Mouse (Mus musculus) embryonic facial prominence, embryonic 10.5 days (tissue): ENCODE results near the gene Fxyd7. TPM values are rescaled to one million over a fixed set of nuclear protein-coding genes. Genes with fewer than 3 reads are reported as not detected.

Experiments
- DNase-seq: peaks from one replicate; pipeline ENCODE4 v3.0.0-alpha.2; 2017; ENCODE audit warnings: low spot score
- H3K27ac ChIP-seq: fragments of 300-500 bp; sonication (generic); replicated peaks from 2 replicates; pipeline ENCODE4 v1.5.1; 2016; ENCODE audit warnings: mild to moderate bottlenecking
- H3K27me3 ChIP-seq: fragments of 300-500 bp; sonication (generic); replicated peaks from 2 replicates; pipeline ENCODE4 v1.6.1; 2016; ENCODE audit warnings: low read depth, mild to moderate bottlenecking; ENCODE audit not compliant: poor library complexity, severe bottlenecking
- H3K36me3 ChIP-seq: fragments of 300-500 bp; sonication (generic); replicated peaks from 2 replicates; pipeline ENCODE4 v1.6.1; 2016; ENCODE audit warnings: mild to moderate bottlenecking, moderate library complexity
- H3K4me1 ChIP-seq: fragments of 300-500 bp; sonication (generic); 2 replicates; pipeline ENCODE4 v1.6.1; 2016
- H3K4me3 ChIP-seq: fragments of 300-500 bp; sonication (generic); 2 replicates; pipeline ENCODE4 v1.5.1; 2016; ENCODE audit warnings: mild to moderate bottlenecking, moderate library complexity
- H3K9me3 ChIP-seq: fragments of 300-500 bp; sonication (generic); 2 replicates; pipeline ENCODE4 v1.6.1; 2016; ENCODE audit warnings: mild to moderate bottlenecking
- WGBS: fragments of 180-500 bp; shearing (Covaris S2); methylation state at CpG from one replicate; pipeline ENCODE4 v1.1.7; 2016; 5-methylcytosine and 5-hydroxymethylcytosine counted together
- microRNA-seq: library from miRNA; unstranded; fragments of <30 nt; microRNA quantifications from one replicate; pipeline ENCODE4, GENCODE M21; 2017
- polyA plus RNA-seq: library from polyadenylated mRNA; unstranded; fragments of >200 nt; fragmentation: Nextera tagmentation; extraction: Ambion mirVana; gene quantifications from 2 replicates; pipeline ENCODE4 v1.2.1, GENCODE M21; 2016

The Fxyd7 gene
- polyA plus RNA-seq, 1 experiment from 2014 or later = 3.1 TPM

DNA sequence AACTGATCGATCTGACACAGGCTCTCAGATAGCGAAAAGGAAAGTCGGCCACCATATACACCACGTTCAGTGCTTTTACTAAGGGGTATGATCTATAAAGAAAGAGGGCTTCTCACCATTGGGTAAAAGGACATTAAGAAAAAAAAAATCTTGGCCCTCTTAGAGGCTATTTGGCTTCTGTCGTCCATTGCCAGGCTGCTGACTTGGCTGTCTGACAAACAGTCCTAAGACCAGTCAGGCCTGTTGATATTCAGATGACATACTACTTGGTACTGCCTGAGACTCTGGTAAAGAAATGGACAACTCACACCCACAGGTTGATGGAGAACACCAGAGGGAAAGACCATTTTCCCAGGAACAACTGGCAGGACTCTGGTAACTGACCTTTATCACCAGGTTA is 38.3 kb downstream of the Fxyd7 start:
- Histone ChIP-seq H3K27me3 (no peaks in the 10 kb centered on the region), H3K36me3 (no peaks in the 10 kb centered on the region), H3K4me3 (no peak overlapping the region), H3K27ac (no peak overlapping the region), H3K9me3 (no peaks in the 10 kb centered on the region), H3K4me1 (0 out of 2 replicates have a peak, but pooled peaks cover 4% of the 10 kb centered on the region)
- no peak for DNase-seq
- WGBS = 90% methylated on average over 5 of the region's 5 CpGs

DNA sequence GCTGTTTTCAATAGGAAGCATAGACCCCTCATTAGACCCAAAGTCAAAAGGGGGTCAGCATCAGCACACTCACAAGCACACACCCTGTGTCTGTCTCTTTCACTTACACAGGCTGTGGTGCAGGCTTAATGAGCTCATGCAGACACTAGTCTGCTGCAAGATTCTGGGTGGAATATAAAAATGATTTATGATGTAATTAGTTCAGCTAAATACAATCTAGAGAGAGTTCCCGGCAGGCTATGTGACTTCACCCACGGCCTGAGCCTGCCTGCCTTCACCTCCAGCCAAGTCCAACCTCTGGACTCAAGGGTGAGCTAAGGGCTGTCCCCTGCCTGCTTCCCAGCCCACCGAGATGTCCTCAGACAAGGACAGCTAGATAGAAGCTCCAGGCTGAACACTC is 42.4 kb downstream of the Fxyd7 start:
- DNase-seq = no peak
- H3K27ac ChIP-seq = no peak overlapping the region
- H3K4me1 ChIP-seq = no peaks in the 10 kb centered on the region
- H3K9me3 ChIP-seq = no peaks in the 10 kb centered on the region
- H3K36me3 ChIP-seq = no peaks in the 10 kb centered on the region
- H3K27me3 ChIP-seq = no peaks in the 10 kb centered on the region
- H3K4me3 ChIP-seq = no peak overlapping the region
- 78% methylated on average over 3 of the region's 3 CpGs for WGBS

DNA sequence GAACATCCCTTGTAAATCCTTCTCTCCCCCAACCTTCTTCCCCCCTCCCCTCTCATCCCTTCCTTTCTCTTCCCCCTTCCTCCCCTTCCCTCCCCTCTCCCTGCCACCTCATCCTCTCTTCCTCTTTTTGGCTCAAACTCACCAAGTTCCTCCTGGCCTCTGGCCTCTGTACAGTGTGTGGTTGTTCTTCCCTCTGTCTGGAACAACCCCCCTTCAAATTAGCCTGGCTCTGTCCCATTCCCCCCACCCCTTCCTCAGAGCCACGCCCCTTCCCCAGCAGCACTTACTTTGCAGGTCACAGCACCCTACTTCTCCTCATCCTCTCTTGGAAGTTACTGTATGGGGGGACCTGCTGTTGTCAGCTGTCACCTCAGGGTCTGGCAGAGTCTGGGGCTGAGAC is 43.1 kb downstream of the Fxyd7 start:
- DNase-seq = no peak
- no peaks in the 10 kb centered on the region for H3K9me3 ChIP-seq
- no peaks in the 10 kb centered on the region for H3K27me3 ChIP-seq
- no peaks in the 10 kb centered on the region for H3K36me3 ChIP-seq
- WGBS = 61% methylated on average over 1 of the region's 1 CpGs
- H3K4me3 ChIP-seq = no peak overlapping the region
- no peaks in the 10 kb centered on the region for H3K4me1 ChIP-seq
- no peak overlapping the region for H3K27ac ChIP-seq

DNA sequence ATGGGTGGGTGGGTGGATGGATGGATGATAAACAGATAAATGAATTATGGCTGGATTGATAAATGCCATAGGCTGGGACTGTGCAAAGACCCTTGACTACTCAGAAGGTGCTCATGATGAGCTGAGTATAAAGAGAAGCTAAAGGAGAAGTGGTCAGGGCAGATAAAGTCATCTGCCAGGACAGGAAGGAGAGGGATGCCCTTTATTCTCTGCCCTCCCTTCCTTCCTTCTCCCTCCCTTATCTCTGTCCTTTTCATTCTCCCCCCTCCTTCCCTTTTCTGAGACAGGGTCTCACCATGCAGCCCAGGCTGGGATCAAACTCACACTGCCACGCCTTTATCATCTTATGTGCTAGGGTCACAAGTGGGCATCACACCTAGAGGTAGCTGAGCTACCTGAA is 43.5 kb downstream of the Fxyd7 start:
- no peak overlapping the region for H3K4me3 ChIP-seq
- WGBS = 88% methylated on average over 1 of the region's 1 CpGs
- no peaks in the 10 kb centered on the region for H3K4me1 ChIP-seq
- H3K27me3 ChIP-seq = no peaks in the 10 kb centered on the region
- no peak for DNase-seq
- H3K9me3 ChIP-seq = no peaks in the 10 kb centered on the region
- no peak overlapping the region for H3K27ac ChIP-seq
- no peaks in the 10 kb centered on the region for H3K36me3 ChIP-seq

DNA sequence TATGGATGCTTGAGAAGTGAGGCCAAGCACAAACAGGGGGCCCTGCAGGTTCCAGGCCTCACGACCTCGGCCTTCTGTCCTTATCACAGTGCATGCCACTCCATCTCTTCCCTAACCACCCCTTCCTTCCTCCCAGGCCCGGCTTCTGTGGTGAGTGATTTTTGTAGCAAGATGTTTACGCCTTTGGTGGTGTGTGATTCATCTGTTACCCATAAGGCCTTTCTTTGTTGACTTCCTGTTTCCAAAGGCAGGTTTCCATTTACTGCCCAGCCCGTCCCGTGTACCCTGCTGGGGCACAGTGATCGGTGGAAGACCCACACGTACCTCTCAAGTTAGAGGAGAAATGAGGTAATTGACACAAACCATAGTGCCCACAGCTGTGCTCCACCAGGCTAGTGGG is 48.6 kb downstream of the Fxyd7 start:
- Histone ChIP-seq H3K4me3 (no peak overlapping the region), H3K9me3 (no peaks in the 10 kb centered on the region), H3K27ac (no peak overlapping the region), H3K4me1 (peaks cover 3% of the 10 kb centered on the region), H3K36me3 (no peaks in the 10 kb centered on the region), H3K27me3 (no peaks in the 10 kb centered on the region)
- DNase-seq = no peak
- WGBS = 84% methylated on average over 8 of the region's 8 CpGs

DNA sequence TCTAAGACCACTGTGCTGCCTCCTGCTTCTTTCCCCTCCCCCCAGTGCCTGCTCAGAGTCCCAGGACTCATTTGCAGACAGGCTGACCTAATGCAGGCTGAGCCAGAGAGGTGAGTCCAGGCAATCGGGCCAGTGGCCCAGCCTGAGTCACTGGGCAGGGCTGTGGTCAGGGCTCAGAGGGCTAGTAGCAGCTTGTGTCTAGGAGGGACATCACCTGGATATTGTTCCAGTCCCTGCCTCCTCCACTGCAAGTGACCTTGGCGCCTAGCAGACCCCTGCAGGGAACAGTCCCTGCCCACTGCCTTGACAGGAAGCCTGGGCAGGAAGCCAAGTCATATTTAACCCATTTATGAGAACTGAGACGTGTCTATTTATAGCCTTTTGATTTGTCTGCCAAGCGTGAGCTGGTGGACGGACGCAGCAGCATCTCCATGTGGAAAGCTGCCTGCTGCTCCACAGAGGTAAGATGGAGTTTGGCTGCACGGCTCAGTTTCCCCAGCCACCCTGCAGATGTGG is 50.7 kb downstream of the Fxyd7 start:
- H3K36me3 ChIP-seq = no peaks in the 10 kb centered on the region
- 69% methylated on average over 7 of the region's 7 CpGs for WGBS
- no peaks in the 10 kb centered on the region for H3K27me3 ChIP-seq
- H3K9me3 ChIP-seq = peaks cover 7% of the 10 kb centered on the region; the same call in 1 of the 2 replicates
- peak; percentile 16 for DNase-seq
- H3K4me1 ChIP-seq = peaks cover 3% of the 10 kb centered on the region
- H3K27ac ChIP-seq = no peak overlapping the region
- H3K4me3 ChIP-seq = no peak overlapping the region

DNA sequence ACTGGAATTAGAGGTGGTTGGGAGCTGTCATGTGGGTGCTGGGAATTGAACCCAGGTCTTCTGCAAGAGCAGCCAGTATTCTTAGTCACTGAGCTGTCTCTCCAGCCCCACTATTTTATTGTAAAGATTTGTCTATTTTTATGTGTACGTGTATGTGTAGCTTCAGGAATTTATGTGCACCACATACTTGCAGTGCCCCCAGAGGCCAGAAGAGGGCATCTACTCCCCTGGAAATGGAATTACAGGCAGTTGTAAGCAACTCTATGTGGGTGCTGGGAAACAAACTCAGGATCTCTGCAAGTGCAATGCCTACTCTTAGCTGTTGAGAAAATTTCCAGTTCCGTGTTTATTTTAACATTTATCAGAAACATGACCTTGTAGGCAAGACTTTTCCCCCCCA is 54.8 kb downstream of the Fxyd7 start:
- H3K27ac ChIP-seq = no peak overlapping the region
- 90% methylated on average over 2 of the region's 2 CpGs for WGBS
- H3K9me3 ChIP-seq = peaks cover 7% of the 10 kb centered on the region; the same call in 1 of the 2 replicates
- H3K27me3 ChIP-seq = no peaks in the 10 kb centered on the region
- no peaks in the 10 kb centered on the region for H3K36me3 ChIP-seq
- DNase-seq = no peak
- peaks cover 3% of the 10 kb centered on the region for H3K4me1 ChIP-seq
- no peak overlapping the region for H3K4me3 ChIP-seq

DNA sequence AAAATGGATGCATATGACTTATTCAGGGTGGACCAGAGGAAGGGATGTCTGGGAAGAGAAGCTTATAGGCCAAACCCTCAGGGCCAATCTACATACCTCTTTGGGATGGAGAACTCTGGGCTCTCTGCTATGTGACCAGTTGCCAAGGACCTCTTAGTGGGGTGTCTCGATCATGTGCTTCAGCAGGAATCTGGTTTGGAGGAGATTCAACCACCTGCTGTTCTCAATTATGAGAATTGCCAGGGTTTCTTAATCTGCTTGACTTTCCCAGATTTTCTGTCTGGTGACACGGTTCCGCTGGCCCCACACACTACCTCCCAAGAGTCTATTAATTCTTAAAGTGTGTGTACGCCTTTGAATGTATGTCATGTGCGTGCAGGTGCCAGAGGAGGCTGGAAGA is 57.3 kb downstream of the Fxyd7 start:
- Histone ChIP-seq H3K27me3 (no peaks in the 10 kb centered on the region), H3K27ac (no peak overlapping the region), H3K9me3 (peaks cover 7% of the 10 kb centered on the region; the same call in 1 of the 2 replicates), H3K36me3 (no peaks in the 10 kb centered on the region), H3K4me1 (no peaks in the 10 kb centered on the region), H3K4me3 (no peak overlapping the region)
- 88% methylated on average over 5 of the region's 5 CpGs for WGBS
- DNase-seq = no peak

Small RNA genes within 50 kb of the gene (microRNA-seq; reads per million reads assigned to microRNA genes)
- not detected for gene Mir7050

Other genes with a start within 250 kb of the Fxyd7 start
- gene Ffar2, start 227.7 kb downstream of the Fxyd7 start, polyA plus RNA-seq = not detected in 2 replicates
- not detected in 2 replicates for gene Ffar3, start 195.3 kb downstream of the Fxyd7 start, polyA plus RNA-seq
- gene Ffar1, start 189.9 kb downstream of the Fxyd7 start, polyA plus RNA-seq = 0.05 TPM in 1 of 2 replicates, not detected in the other
- gene Cd22, start 171.1 kb downstream of the Fxyd7 start, polyA plus RNA-seq = 0.08 and 0.27 TPM in 2 replicates
- gene Mag, start 136.6 kb downstream of the Fxyd7 start, polyA plus RNA-seq = 0.32 and 0.39 TPM in 2 replicates
- not detected in 2 replicates for gene Hamp2, start 126.8 kb downstream of the Fxyd7 start, polyA plus RNA-seq
- not detected in 2 replicates for gene Hamp, start 107.4 kb downstream of the Fxyd7 start, polyA plus RNA-seq
- gene Usf2, start 94.7 kb downstream of the Fxyd7 start, polyA plus RNA-seq = 25.1 and 29.6 TPM in 2 replicates
- 33.1 and 33.4 TPM in 2 replicates for gene Lsr, start 78.0 kb downstream of the Fxyd7 start, polyA plus RNA-seq
- gene Fam187b, start 77.7 kb downstream of the Fxyd7 start, polyA plus RNA-seq = 2.9 and 3.3 TPM in 2 replicates
- 9.1 and 9.5 TPM in 2 replicates for gene Fxyd5, start 9.0 kb downstream of the Fxyd7 start, polyA plus RNA-seq
- gene Fxyd1, start 5.7 kb upstream of the Fxyd7 start, polyA plus RNA-seq = 9.8 and 12.2 TPM in 2 replicates
- gene Lgi4, start 7.9 kb upstream of the Fxyd7 start, polyA plus RNA-seq = 2.5 and 2.8 TPM in 2 replicates
- 7.5 and 8.8 TPM in 2 replicates for gene Fxyd3, start 25.2 kb upstream of the Fxyd7 start, polyA plus RNA-seq
- 4.0 and 4.3 TPM in 2 replicates for gene Hpn, start 63.8 kb upstream of the Fxyd7 start, polyA plus RNA-seq
- gene Scn1b, start 75.5 kb upstream of the Fxyd7 start, polyA plus RNA-seq = 1.2 and 1.3 TPM in 2 replicates
- gene Gramd1a, start 104.4 kb upstream of the Fxyd7 start, polyA plus RNA-seq = 96.1 and 102 TPM in 2 replicates
- not detected in 2 replicates for gene Scgb2b2, start 239.0 kb upstream of the Fxyd7 start, polyA plus RNA-seq
- not detected in 2 replicates for gene Scgb1b2, start 240.4 kb upstream of the Fxyd7 start, polyA plus RNA-seq